Mouse (Mus musculus) testis, adult 2 months (tissue): Measurements from ENCODE around the gene Taldo1.

Source experiments
- CTCF ChIP-seq: fragments of 200-500 bp; IDR thresholded peaks from 2 replicates; pipeline ENCODE4 v1.5.1; 2012; ENCODE audit warnings: low read depth, mild to moderate bottlenecking, inconsistent platforms, low read length, moderate library complexity; ENCODE audit not compliant: control insufficient read depth, insufficient read depth, insufficient replicate concordance
- POLR2A ChIP-seq: fragments of 200-500 bp; IDR thresholded peaks from 2 replicates; pipeline ENCODE4 v1.6.1; 2012; ENCODE audit warnings: low read depth, mild to moderate bottlenecking, inconsistent platforms, low read length, moderate library complexity; ENCODE audit not compliant: control insufficient read depth

GRCm38 (mm10) chr7:141416144-141416841 lies 24.3 kb downstream of the Taldo1 start:
- TF ChIP-seq CTCF (0 out of 2 replicates have a peak, but pooled peaks have one; percentile 18), POLR2A (no peak)
